Mouse (Mus musculus) heart, embryonic 15.5 days (tissue): ENCODE results near the gene Krt32. TPM values are rescaled to one million over a fixed set of nuclear protein-coding genes. Genes with fewer than 3 reads are reported as not detected.

ENCODE experiments used
- ATAC-seq: fragments of 200-750 bp; cut with Nextera tagmentation; replicated peaks from 2 replicates; pipeline ENCODE4 v1.8.0; 2017; ENCODE audit warnings: low read depth, moderate TSS enrichment; ENCODE audit not compliant: insufficient number of reproducible peaks, insufficient read depth, low FRiP score
- H3K27ac ChIP-seq: fragments of 300-500 bp; sonication (generic); 2 replicates; pipeline ENCODE4 v1.5.1; 2015; ENCODE audit warnings: mild to moderate bottlenecking, inconsistent platforms
- H3K27me3 ChIP-seq: fragments of 300-500 bp; sonication (generic); 2 replicates; pipeline ENCODE4 v1.6.1; 2015; ENCODE audit warnings: inconsistent platforms
- H3K36me3 ChIP-seq: fragments of 300-500 bp; sonication (generic); 2 replicates; pipeline ENCODE4 v1.6.1; 2015; ENCODE audit warnings: mild to moderate bottlenecking, inconsistent platforms
- H3K4me1 ChIP-seq: fragments of 300-500 bp; sonication (generic); replicated peaks from 2 replicates; pipeline ENCODE4 v1.6.1; 2015; ENCODE audit warnings: inconsistent platforms
- H3K4me2 ChIP-seq: fragments of 300-500 bp; sonication (generic); 2 replicates; pipeline ENCODE4 v1.6.1; 2015; ENCODE audit warnings: inconsistent platforms, mild to moderate bottlenecking, moderate library complexity
- H3K4me3 ChIP-seq: fragments of 300-500 bp; sonication (generic); 2 replicates; pipeline ENCODE4 v1.5.1; 2015; ENCODE audit warnings: mild to moderate bottlenecking, inconsistent platforms
- H3K9ac ChIP-seq: fragments of 300-500 bp; sonication (generic); 2 replicates; pipeline ENCODE4 v1.6.1; 2015; ENCODE audit warnings: mild to moderate bottlenecking, inconsistent platforms
- H3K9me3 ChIP-seq: fragments of 300-500 bp; sonication (generic); replicated peaks from 2 replicates; pipeline ENCODE4 v1.6.1; 2016; ENCODE audit warnings: inconsistent platforms
- WGBS: fragments of 180-500 bp; shearing (Covaris S2); methylation state at CpG from one replicate; pipeline ENCODE4 v1.1.7; 2015; ENCODE audit warnings: mixed read lengths; 5-methylcytosine and 5-hydroxymethylcytosine counted together
- polyA plus RNA-seq: library from polyadenylated mRNA; unstranded; fragments of >200 nt; fragmentation: Nextera tagmentation; extraction: Ambion mirVana; gene quantifications from 2 replicates; pipeline ENCODE4 v1.2.1, GENCODE M21; 2015

Gene Krt32
- polyA plus RNA-seq, 1 experiment from 2014 or later: not detected

- whole genome bisulfite sequencing: 85% methylated on average over 4 of the region's 4 CpGs
- no peak for ATAC-seq
- Histone ChIP-seq H3K4me3 (no peak overlapping the region), H3K9me3 (no peaks in the 10 kb centered on the region), H3K27ac (no peak overlapping the region), H3K9ac (no peak overlapping the region), H3K36me3 (no peaks in the 10 kb centered on the region), H3K27me3 (no peaks in the 10 kb centered on the region), H3K4me1 (no peaks in the 10 kb centered on the region), H3K4me2 (no peak overlapping the region)
Measured at GRCm38 (mm10) chr11:100100391-100100790, 12.4 kb upstream of the Krt32 start.

GRCm38 (mm10) chr11:100097819-100098218 lies 9.8 kb upstream of the Krt32 start:
- Histone ChIP-seq H3K9ac (no peak overlapping the region), H3K27me3 (no peaks in the 10 kb centered on the region), H3K36me3 (no peaks in the 10 kb centered on the region), H3K4me2 (no peak overlapping the region), H3K9me3 (no peaks in the 10 kb centered on the region), H3K4me3 (no peak overlapping the region), H3K27ac (no peak overlapping the region), H3K4me1 (no peaks in the 10 kb centered on the region)
- 61% methylated on average over 9 of the region's 9 CpGs for WGBS
- no peak for ATAC-seq

- Histone ChIP-seq H3K9ac (no peak within 1 kb of the TSS), H3K27me3 (no peaks in the 10 kb centered on the region), H3K4me3 (no peak within 1 kb of the TSS), H3K4me1 (no peaks in the 10 kb centered on the region), H3K27ac (no peak within 1 kb of the TSS), H3K4me2 (no peak within 1 kb of the TSS), H3K9me3 (no peaks in the 10 kb centered on the region), H3K36me3 (no peaks in the 10 kb centered on the region)
- WGBS: 80% methylated on average over 9 of the region's 9 CpGs
- no peak for ATAC-seq
Measured at GRCm38 (mm10) chr11:100096141-100096540, 8.1 kb upstream of the Krt32 start, which contains the start of gene Krt35. Gene Krt35, minus strand, starts transcription at chr11:100096241.

GRCm38 (mm10) chr11:100088378-100089025 lies 476 bp upstream of the Krt32 start:
- no peak overlapping the region for H3K4me3 ChIP-seq
- H3K9ac ChIP-seq: no peak overlapping the region
- ATAC-seq: no peak
- H3K4me2 ChIP-seq: no peak overlapping the region
- no peaks in the 10 kb centered on the region for H3K4me1 ChIP-seq
- WGBS: 63% methylated on average over 7 of the region's 7 CpGs
- H3K27ac ChIP-seq: no peak overlapping the region
- no peaks in the 10 kb centered on the region for H3K9me3 ChIP-seq
- no peaks in the 10 kb centered on the region for H3K36me3 ChIP-seq
- no peaks in the 10 kb centered on the region for H3K27me3 ChIP-seq

GRCm38 (mm10) chr11:100073873-100074272 lies 14.2 kb downstream of the Krt32 start:
- WGBS: 49% methylated on average over 1 of the region's 1 CpGs
- no peaks in the 10 kb centered on the region for H3K36me3 ChIP-seq
- no peaks in the 10 kb centered on the region for H3K27me3 ChIP-seq
- H3K9ac ChIP-seq: no peak overlapping the region
- no peak for ATAC-seq
- no peaks in the 10 kb centered on the region for H3K9me3 ChIP-seq
- no peak overlapping the region for H3K4me2 ChIP-seq
- H3K27ac ChIP-seq: no peak overlapping the region
- no peak overlapping the region for H3K4me3 ChIP-seq
- H3K4me1 ChIP-seq: no peaks in the 10 kb centered on the region

DNA sequence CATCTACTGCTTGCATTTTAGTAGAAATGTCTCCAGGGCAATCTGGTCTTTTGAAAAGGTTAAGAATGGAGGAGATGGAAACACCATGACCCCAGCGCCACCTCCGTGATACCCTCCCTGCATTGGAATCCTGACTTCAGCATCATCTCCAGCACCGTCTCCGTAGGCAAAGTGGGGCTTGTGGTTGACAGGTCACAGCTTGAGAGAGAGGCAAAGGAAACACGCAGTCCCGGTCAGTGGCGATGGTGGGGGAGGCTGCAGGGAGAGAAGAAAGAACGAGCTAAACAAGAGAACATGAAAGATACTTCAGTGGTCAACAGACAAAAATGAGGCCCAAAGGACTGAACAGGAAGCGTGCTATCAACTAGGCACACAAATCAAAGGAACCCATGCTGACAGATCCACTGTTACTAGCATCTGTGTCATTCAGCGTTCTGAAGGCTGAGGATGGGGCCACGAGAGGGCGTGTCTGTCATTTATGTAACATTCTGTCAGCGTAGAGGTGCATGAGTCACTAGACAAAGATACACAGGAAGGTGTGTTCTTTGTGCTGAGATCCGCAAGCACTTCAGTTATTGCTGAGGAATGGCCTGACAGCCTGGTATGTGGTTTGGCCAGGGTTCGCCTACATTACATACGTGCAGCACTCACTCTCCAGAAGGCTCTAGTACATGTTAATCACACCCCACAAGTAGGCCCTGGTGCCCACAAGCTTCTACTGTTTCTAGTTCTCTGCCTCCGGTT lies 20.6 kb downstream of the Krt32 start:
- ATAC-seq: peak; percentile 47; the same call in 1 of the 2 replicates
- Histone ChIP-seq H3K27ac (no peak overlapping the region), H3K4me1 (peaks cover 18% of the 10 kb centered on the region), H3K4me2 (no peak overlapping the region), H3K36me3 (no peaks in the 10 kb centered on the region), H3K9ac (no peak overlapping the region), H3K4me3 (no peak overlapping the region), H3K9me3 (no peaks in the 10 kb centered on the region), H3K27me3 (no peaks in the 10 kb centered on the region)
- 65% methylated on average over 17 of the region's 17 CpGs for WGBS

DNA sequence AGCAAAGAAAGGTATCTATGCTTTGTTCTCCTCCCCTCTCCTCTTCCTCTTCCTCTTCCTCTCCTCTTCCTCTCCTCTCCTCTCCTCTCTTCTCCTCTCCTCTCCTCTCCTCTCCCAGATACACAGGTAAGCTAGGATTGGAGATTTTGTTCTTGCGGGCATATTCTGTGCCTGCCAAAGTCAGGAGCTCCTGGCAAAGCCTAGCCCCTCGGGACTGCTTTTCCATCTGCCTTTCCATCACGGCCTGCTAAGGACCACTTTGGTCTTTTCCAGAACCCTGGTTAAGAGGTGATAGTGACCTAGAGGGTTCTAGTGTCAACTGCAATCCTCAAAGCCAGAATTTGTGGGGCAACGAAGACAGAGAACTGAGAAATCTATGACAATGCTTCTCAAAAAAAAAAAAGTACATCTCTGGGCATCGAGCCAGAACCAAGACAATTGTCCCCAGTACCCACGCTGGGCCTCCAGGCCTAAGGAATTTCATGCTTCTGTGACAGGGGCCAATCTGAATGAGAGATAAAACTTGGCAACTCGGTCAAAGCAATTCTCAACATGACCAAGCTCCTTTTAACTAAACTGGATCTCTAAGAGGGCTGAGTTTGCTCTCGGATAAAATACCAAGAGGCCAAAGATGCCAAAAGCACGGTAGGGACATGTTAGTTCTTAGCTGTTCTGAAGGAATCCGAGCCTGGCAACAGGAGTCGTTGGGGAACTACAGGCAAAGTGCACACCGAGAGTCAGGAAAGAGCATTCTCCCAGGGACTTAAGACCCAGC lies 21.6 kb downstream of the Krt32 start:
- Histone ChIP-seq H3K9me3 (no peaks in the 10 kb centered on the region), H3K27ac (peak overlapping the region; percentile 37; the same call in 1 of the 2 replicates), H3K4me2 (no peak overlapping the region), H3K4me3 (no peak overlapping the region), H3K36me3 (no peaks in the 10 kb centered on the region), H3K27me3 (no peaks in the 10 kb centered on the region), H3K4me1 (peaks cover 18% of the 10 kb centered on the region), H3K9ac (no peak overlapping the region)
- no peak for ATAC-seq
- 38% methylated on average over 12 of the region's 12 CpGs for WGBS

GRCm38 (mm10) chr11:100058875-100059274 lies 29.2 kb downstream of the Krt32 start:
- ATAC-seq: no peak
- no peaks in the 10 kb centered on the region for H3K9me3 ChIP-seq
- 76% methylated on average over 8 of the region's 8 CpGs for WGBS

GRCm38 (mm10) chr11:100055686-100056655 lies 32.1 kb downstream of the Krt32 start:
- H3K27ac ChIP-seq: no peak overlapping the region
- H3K4me1 ChIP-seq: no peaks in the 10 kb centered on the region
- H3K27me3 ChIP-seq: no peaks in the 10 kb centered on the region; the same call in 1 of the 2 replicates
- no peaks in the 10 kb centered on the region for H3K9me3 ChIP-seq
- 57% methylated on average over 9 of the region's 9 CpGs for WGBS
- no peak overlapping the region for H3K4me2 ChIP-seq
- H3K4me3 ChIP-seq: no peak overlapping the region
- H3K36me3 ChIP-seq: no peaks in the 10 kb centered on the region
- no peak for ATAC-seq
- H3K9ac ChIP-seq: no peak overlapping the region

More at GRCm38 (mm10) chr11:100058875-100059274, 29.2 kb downstream of the Krt32 start:
- Histone ChIP-seq H3K4me1 (no peaks in the 10 kb centered on the region), H3K4me2 (no peak overlapping the region), H3K27ac (no peak overlapping the region), H3K36me3 (no peaks in the 10 kb centered on the region), H3K4me3 (no peak overlapping the region), H3K9ac (no peak overlapping the region), H3K27me3 (no peaks in the 10 kb centered on the region)

DNA sequence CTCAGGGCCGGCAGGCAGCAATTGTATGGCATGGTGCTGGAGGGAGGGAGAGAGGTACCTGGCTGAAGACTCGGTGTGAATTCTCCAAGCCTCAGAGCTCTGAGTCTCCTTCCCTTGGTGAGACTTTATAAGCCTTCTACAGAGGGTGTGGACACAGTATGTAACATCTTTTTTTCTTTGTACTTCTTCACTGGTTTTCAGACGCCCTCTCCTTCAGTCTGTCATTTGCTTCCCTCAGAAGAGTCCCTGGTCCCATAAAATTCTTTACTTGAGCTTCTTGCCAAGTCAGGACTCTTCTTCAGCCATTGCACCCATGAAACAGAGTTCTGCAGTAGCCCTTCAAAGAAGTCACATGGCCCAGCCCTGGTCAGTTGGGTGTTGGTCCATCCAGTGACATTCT lies 37.6 kb downstream of the Krt32 start, which contains the start of gene Krt31:
Gene Krt31 (minus strand): TSS at position 101 of the 400 bp plus-strand sequence.
- H3K9ac ChIP-seq: no peak within 1 kb of the TSS
- no peaks in the 10 kb centered on the region for H3K36me3 ChIP-seq
- H3K4me1 ChIP-seq: peaks cover 7% of the 10 kb centered on the region
- no peak for ATAC-seq
- no peak within 1 kb of the TSS for H3K4me3 ChIP-seq
- H3K27me3 ChIP-seq: no peaks in the 10 kb centered on the region; the same call in 1 of the 2 replicates
- no peak within 1 kb of the TSS for H3K27ac ChIP-seq
- no peaks in the 10 kb centered on the region for H3K9me3 ChIP-seq
- H3K4me2 ChIP-seq: no peak within 1 kb of the TSS
- 63% methylated on average over 3 of the region's 3 CpGs for WGBS
